Mouse (Mus musculus) adrenal gland, adult 2 months (tissue): ENCODE data around the gene Rgs8. TPM values are rescaled to one million over a fixed set of nuclear protein-coding genes. Genes with fewer than 3 reads are reported as not detected.

Experiments used
- DNase-seq: peaks from one replicate; pipeline ENCODE4 v3.0.0; 2021
- long read RNA-seq: library from polyadenylated mRNA; stranded (forward); transcript quantifications from one replicate; pipeline ENCODE4 v2.0.0, GENCODE M21; 2021
- polyA plus RNA-seq: library from polyadenylated mRNA; depleted of rRNA; stranded (reverse); fragments of >200 nt; gene quantifications from 2 replicates; pipeline ENCODE4 v1.2.3, GENCODE M21; 2012; rRNA removed
- total RNA-seq, 2 experiments: library from RNA; stranded (reverse); gene quantifications; 2 replicates each; pipeline ENCODE4 v1.2.3; 2021

Rgs8 gene
- under 1 TPM in 1 of 2 experiments, not detected in 1; 0.10 TPM for total RNA-seq
- 0.02 TPM in 2 replicates for polyA plus RNA-seq
- long read RNA-seq, result 0 reads

DNA sequence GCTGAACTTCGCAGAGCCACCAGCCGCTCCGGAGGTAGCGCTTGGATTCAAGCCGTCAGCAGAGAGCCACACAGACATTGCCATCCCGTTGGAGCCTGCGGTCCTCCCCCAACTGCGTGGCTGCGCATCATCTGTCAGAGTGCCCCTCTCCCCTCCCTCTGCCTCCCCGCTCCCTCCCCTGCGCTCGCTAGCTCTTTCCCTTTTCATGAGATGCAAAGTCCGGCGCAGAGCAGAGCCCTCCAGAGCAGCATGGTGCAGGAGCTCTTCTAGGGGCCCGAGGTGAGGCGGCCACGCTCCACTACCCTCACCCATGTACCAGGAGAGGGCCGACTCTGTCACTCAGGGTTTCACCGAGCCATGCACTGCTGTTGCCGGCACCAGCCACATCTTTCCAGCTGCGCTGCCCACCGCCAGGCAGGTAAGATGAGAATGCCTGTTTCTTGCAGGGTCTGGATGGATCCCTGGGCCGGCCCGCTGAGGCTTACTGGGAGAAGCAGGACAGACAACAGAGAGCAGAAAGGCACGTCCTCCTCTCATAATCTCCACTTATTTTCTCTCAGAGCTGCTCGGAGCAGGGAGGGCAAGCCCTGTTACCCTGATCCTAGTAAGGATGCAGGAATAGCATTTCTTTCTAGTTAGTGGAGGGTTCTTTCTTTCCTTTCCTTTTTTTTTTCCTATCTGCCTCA, at the start of gene Rgs8:
Gene Rgs8, plus strand, starts transcription at position 88 of the 686 bp plus-strand sequence.
- no peak for DNase-seq

DNA sequence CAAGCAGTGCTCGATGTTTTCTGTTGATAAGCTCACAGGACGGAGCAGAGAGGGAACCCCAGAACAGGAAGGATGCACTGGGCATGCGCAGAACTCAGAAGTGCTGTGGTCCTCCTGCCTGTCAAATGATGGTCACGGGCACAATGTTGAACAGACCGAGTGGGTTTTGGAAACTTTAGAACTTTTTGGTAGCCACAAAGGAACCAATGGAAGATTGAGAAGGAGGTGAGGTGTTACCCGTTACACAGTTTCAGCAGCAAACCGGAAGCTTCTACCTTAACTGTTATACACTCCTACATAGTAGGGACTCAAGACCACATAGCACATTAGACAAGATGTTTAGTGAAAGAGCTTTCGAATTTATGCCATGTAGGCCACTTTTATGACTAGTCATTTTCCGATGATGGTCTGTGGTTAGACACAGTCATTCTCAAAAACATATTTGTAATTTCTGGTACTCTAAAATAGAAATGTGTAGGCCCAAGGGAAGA, 35.4 kb upstream of the Rgs8 start:
- DNase-seq, result no peak

DNA sequence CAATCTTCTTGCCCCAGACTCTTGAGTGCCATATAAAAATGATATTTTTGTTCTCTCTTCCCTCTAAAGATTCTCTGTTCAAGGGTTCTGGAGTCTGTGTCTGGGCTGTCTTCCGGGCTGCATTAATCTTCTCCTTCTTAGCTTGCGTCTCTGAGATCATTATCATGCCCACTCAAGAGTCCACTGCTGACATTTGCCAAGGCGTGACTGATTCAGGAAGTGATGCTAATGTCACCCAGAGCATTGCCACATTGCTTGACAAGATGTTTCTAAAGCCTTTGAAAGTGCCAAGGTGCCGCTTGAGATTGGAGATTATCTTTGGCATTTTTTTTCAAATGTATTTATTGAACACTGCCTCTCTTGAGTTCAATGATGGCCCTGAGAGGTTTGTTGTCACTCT, 29.8 kb upstream of the Rgs8 start:
- no peak for DNase-seq

DNA sequence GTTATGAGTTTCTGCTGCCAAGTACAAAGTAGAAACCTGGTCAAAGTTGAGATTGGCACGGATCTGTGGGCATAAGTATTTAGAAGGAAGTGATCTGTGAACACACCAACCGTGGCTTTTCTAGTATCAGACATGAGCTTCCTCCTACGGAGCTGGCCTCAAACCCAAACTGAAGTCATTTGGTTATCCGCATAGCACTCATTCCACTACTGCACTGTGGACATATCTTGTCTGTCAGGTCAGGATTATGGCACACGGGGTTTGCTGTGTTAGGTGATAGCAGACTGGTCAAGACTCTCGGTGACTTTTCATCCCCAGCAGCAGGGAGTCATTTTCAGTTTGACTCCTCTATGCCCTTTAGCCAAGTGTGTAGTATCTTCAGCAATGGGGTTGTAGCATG, 20.1 kb upstream of the Rgs8 start:
- DNase-seq, result no peak

DNA sequence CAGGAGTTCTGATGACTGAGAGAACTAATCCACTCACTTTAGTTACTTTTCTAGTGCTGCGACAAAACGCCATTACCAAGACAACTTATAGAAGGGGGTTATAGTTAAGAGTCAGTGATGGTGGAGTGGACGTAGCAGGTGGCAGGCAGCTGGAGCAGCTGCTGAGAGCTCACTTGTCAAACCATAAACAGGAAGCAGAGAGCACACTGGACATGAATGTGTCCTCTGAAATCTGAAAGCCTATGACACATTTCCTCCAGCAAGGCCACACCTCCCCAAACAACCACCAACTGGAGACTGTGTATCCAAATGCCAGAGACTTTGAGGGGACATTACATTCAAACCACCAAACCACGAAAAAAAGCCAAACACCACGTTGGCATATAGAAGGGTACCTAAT, 17.8 kb upstream of the Rgs8 start:
- DNase-seq, result peak; percentile 28

DNA sequence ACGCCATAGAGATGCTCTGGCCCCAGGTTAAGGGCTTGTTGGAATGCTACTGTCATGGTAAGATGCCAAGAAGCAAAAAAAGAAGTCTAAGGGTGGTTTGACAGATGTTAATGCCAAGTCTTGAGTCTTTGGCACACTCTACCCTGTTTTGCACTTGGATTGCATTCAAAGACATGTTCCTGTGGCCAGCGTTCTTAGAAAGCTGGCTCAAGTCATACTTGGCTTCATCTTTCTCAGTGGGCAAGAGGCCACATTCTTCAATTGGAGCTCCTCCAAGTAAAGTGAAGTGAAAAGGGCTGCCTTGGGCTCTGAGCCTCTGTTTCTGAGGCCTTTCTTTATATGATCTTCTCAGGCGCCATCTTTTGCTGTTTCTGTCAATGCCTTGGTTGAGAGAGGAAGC, 17.3 kb upstream of the Rgs8 start:
- peak; percentile 83 for DNase-seq

DNA sequence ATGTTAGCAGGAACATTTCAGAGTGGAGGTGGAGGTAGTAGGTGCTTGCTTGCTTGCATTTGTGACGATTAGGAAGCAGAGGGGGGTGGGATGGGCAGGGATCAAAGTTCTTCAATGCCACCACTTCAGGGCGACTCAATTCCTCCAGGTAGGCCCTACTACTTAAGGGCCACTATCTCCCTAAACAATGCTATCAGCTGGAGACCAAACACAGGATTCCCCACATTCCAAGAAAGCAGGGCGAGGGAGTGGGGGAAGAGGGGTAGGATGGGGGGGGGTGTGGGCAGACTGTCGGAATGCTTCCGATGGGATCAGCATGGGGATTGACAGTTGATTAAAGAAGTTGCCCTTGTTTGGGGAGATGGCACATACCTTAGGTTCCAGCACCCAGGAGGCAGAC, 16.0 kb upstream of the Rgs8 start:
- no peak for DNase-seq

DNA sequence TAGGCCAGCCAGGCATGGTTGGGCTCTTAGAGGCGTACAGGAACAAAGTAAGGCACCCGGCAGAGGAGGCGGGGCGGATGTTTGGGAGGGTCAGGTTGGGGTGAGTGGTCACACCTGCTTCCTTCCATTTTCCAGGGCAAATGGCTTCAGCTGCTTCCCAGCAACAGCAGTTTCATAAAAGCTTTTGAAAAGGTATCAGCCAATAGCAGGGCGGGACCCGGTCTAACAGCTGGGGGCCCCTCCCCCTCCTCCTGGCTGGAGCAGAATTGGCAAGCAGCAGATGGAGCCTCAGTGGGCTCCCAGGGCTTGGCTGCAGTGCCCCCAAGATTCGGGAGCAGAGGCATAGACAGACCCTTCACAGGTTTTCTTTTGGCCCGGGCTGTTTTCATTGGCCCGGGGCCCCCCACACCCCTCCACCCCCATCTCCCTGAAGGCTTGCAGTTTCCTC, 11.3 kb upstream of the Rgs8 start:
- no peak for DNase-seq

DNA sequence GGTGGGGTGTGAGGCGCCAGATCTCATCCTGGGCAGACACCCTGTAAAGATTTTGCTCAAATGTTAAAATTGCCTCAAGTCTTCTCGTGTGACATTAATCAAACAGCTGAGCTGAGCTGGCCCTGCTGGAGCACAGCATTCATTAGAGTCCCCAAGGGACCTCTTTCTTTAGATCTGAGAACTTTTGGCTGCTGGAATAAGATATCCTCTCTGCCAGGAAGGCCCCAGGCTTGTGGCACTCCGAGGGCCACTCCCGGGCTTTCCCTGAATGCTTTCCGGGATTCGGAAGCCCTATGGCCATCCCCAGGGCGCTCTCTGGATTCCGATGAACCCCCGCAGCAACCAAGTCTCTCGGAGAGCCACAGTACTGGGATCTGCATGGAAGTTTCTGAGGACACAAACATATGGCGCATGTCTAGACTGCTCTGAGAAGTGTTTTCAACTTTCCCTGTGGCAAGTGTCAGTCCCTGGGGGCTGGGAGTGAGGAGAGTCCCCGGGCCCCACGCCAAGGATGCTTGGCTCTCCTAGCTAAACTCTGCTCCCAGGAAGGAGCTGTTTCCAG, 10.8 kb upstream of the Rgs8 start:
- DNase-seq, result peak; percentile 39

DNA sequence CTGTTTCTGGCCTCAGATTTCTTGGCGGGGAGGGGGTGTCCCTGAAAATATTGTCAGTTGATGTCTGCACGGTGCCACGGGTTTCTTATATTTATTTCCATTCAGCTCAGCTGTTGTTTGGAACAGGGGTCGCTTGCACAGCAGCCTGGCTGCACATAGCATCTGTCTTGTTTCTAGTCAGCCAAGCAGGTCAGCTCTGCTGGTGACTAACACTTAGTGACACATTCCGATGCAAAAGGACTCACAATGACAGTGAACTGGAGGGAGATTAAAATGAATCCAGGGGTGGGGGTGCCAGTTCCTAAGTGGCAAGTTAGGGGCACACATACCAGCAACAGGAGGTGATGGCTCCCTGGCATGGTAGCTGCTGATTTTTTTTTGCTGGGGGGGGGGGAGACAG, 849 bp downstream of the Rgs8 start:
- DNase-seq, result no peak

DNA sequence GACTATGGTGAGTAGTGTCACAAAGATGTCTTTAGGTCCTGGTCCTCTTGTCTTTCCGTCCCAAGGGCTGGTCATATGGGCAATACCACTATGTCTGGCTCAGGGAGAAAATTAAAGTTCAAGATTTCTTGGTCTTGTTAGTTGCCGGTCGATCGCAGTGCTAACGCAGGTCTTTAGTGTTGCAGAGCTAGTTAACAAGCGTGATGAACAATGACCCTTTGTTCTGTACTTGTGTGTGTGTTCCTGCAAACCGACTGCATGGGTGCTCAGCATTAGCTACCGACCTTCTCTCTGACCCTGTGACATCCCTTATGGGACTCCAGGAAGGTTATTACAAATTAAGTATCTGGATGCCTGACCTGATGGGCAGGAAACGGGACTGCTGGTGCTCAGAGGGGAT, 6.8 kb downstream of the Rgs8 start:
- no peak for DNase-seq

DNA sequence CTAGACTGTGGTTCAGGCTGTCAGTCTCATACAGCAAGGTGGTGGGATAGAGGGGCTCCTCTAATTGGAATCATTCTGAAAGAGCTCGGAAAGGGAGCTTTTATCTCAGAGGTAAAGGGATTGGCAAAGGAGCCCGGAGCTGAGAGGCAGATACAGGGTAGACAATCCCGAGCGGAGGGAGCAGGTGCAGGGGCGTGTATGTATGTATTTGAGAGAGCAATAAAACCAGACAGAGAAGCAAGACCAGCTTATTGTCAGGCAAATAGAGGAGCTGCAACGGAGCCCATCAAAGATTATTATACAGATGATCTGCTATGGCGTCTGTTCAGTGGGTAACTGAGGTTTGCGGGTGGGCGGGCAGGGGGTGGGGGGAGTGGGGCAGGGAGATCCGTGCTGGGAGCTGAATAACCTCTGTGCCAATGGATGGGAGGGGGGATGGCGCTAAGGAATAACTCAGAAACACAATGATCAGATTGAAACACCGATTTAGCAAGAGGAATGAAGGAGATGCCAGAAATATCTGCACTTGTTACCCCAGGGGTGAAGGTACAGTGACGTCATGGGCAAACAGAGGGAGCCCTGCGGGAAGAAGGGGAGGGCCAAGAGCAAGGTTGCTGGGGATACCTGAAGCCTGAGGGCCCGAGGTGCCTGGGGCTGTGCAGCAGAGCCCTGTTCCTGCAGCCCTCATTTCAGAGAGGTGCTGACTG, 8.3 kb downstream of the Rgs8 start:
- no peak for DNase-seq

DNA sequence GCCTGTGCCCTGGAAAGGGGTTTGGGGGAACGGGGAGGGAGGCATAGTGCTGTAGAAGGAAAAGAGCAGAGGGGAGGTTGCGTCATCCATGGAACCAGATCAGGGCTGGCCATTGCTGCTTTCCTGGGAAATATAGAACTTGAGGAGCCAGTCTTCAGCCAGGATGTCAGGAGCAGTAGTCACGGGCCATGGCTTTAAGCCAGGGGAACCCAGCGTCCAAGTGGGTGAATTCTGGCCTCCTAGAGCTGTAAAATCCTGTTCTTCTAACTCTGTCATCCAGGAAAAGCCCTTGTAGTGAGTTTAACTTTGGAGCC, 8.8 kb downstream of the Rgs8 start:
- DNase-seq, result peak; percentile 16

DNA sequence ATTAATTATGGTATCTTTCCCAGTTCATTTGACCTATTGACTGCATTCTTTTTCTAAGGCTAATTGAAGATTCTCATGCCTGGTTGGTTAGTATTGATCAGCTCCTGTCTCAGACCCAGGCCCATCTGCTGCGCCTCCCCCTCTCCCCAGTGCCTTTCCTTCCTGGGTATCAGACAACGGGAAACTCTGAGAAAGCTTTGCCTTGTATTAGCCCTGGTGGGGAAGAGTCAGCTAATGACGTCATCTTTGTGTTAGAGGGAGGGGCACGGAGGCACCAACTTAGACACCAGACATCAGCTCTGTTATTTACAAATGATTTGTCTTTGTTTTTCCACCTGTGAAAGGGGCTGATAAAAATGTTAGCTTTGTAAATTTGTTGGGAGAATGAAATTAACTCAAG, 9.5 kb downstream of the Rgs8 start:
- DNase-seq, result no peak

DNA sequence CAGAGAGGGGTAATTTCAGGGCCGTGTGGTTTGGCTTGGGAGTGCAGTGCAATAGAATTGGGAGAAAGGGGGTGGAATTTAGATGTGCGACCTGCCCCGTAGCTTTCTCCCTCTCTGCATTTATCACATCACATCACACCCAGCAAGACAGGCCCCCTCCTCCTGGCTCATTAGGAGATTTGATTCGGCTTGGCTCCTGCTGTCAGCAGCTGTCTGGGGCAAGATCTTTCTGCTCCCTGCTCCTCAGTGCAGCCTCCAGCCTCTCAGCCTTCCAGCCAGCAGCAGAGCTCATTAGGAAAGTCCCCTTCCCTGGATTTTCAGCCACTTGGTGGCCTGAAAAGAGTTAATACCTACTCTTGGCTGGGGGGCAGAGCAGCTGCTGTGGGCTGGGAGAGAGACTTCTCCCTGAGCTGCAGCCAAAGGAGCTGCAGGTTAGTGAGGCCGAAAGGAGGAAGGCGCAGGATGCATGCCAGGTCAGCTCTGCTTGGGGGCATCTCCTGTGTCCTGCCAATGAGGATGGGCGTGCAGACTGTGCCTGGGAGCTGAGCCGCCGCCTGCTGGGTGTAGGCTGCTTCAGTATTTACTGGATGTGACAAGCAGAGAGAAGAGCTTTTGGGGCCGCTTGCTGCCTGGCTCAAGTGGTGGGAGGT, 12.4 kb downstream of the Rgs8 start:
- DNase-seq, result no peak

DNA sequence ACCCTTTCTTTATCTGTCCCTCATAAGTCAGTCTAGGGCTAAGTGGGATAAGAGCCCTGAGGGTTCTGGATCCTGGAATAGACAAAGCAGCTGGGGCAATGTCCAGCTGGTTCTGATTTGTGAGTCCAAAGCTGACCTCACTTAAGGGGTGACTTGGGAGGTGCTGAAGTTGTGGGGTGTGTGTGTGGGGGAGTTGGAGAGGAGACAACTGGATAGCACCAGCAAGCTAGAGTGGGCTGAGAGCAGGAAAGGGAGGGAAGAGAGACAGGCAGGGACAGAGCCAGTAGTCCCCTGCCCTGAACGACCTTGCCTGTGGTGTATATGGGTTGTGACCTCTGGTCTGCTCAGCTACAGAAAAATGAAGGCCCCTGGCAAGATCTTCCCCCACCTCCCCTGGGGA, 13.4 kb downstream of the Rgs8 start:
- DNase-seq, result no peak

DNA sequence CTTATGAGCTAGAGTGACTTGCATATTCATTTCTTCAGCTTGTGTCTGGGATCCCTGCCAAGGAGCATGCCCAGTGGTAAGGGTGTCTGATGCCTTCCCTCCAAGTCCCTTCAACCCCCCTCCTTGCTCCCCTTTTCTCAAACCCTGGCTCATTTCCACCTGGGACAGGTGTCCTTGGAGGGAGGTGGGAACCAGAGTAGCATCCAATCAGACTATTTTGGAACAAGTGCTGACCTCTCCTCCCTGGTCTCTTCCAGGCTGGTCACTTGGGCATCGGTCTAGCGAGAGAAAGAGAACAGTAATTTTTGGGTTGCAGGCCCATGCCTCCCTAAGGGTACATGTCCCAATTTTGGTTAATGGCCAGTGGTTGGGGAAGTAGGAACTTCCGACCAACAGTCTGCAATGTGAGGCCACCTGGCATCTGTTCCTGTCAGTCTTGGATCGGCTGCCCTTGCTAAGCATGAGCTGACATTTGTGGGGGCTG, 14.5 kb downstream of the Rgs8 start:
- DNase-seq, result no peak

DNA sequence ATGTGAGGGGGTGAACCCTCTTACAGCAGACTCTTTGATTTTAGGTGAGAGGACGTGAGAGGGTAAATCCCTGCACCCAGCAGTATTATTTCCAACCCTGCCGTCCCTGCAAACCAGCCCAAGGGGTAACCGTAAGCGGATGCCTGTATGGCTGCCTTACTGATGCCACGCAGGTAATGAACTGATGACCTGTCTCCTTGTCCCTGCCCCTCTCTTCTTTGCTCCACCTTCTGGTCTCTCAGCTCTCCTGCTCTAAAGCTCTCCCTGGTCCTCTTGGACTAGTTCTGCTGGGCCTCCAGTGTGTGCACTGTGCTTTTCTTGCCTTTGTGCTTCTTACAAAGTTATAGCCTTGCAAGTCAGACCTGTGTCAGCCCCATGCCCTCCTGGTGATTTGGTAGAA, 15.0 kb downstream of the Rgs8 start:
- DNase-seq, result no peak

DNA sequence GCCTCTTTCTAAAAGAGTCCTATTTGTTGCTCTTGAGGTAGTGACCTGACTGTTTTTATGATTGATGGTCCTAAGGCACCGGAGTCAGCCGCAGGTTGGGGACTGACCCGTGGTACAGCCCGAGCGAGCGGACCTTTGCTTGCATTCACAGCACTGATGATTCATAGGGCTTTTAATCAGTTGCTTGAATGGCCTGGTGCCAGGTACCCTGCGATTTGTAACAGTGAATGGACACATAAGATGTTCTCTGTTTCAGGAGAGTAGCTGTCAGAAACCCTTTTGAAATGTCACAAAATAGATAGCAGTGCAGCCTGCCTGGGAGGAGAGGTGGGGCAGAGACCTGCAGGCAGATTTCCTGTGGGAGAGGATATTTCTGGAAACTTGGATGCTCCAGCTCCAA, 16.3 kb downstream of the Rgs8 start:
- peak; percentile 76 for DNase-seq

DNA sequence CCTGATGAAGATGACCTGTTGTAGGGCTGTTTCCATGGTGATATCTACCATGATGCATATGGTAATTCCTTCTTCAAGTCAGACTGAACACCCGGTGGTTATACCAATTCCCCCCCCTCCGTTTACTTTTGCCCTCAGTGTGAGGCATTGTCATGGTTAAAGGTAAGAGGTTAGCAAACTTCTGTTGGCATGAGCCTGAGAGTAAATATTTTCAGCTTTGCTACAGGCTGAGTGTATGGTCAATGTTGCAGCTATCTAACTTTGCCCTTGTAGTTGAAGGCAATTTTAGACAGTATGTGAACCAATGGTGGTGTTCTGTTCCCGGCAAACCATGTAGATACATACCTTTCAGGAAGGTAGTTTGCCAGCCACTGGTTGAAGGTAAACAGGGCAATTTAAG, 16.9 kb downstream of the Rgs8 start:
- no peak for DNase-seq

DNA sequence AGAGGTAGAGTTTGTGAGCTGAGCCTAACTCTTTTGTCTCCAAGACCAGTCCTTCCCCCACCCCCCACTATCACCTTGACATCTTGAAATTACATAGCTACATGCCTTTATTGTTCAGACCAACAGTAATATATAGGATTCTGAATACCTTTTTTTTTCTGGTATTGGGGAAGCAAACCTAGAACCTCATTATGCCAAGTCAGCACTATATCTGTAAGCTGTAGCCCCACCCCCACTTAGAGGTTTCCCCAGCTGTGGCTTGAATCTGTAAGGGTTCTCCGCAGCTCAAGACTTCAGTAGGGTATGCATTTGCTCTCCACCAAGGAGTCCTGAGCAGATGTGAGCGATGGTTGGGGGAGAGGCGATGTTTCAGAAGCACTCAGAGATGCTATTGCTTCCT, 18.5 kb downstream of the Rgs8 start:
- no peak for DNase-seq

DNA sequence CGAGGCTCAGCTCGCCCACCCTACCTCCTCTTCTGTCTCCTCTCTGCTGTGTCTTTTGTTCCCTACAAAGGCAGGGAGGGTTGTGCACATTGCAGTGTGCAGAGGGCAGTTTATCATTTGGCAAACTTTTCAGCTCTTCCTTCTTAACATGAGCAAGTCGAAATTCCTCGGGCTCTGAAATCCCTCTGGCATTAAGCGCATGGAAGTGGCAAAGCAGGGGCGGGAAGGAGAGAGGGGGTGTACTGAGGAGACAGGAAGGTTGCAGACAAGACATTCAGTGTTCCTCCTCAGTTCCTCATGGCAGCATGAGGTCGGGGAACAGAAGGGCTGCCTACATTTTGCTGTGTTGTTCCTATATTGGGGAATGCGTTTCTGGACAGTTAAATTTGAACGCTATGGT, 19.9 kb downstream of the Rgs8 start:
- DNase-seq, result no peak

DNA sequence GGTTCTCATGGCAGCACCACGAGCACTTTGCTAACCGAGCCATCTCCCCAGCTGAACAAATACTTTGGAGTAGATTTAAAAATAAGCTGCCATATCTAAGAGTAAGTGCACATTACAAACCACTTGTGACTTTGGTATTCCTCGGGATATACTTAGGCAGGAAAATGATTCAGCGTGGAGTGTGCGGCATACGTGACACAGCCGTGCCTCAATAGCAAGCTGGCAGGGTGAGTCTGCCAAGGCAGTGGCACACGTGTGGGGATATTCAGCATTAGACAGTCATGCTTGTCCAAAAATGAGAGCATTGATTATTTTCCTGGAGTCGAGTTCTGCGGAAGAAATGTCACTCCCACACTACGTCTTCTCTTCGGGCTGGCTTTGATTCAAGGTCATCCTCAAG, 21.1 kb downstream of the Rgs8 start:
- peak; percentile 38 for DNase-seq
